Mouse (Mus musculus) kidney, postnatal 14 days (tissue): Measurements from ENCODE around the gene Thsd4.

ENCODE experiments used
- DNase-seq: peaks from one replicate; pipeline ENCODE4 v3.0.0; 2022; ENCODE audit warnings: mixed read lengths

The Thsd4 gene

DNA sequence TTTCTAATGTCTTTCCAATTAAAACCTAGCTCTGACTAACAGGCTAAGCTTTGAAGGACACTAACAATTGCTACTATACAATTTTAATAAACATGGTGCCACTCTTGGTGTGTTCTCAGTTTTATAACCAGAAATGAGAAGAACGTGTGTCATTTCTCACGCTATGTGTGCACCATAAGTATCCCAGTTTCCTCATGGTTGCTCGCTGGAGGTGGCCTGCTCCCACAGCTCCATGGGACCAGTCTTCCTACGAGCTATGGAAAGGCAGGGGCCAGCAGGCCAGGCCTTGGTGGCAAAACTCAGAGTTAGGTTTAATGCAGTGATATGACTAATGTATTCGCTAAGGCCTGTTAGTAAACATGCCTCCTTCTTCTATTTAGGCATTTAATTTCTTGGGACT lies 468.7 kb downstream of the Thsd4 start:
- DNase-seq, result no peak

DNA sequence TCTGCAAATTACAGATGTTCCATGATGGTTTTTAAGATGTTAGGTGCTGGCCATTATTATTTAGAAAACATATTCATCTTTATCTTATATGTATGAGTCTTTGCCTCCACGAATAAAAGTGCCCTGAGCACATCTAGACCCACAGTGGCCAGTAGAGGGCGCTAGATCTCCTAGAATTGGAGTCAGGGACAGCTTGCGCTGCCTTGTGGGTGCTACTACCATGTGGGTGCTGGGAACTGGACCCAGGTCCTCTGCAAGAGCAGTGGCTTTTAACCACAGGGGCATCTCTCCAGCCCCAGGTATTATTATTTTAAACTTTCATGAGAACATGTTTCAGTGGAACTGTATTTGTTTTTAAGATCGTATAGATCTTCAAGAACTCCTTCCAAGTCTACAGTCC lies 469.4 kb downstream of the Thsd4 start:
- no peak for DNase-seq

GRCm38 (mm10) chr9:60043175-60043574 lies 478.7 kb downstream of the Thsd4 start:
- no peak for DNase-seq

GRCm38 (mm10) chr9:60034883-60035282 lies 487.0 kb downstream of the Thsd4 start:
- no peak for DNase-seq

- DNase-seq, result no peak
Measured at GRCm38 (mm10) chr9:60027234-60027633, 494.6 kb downstream of the Thsd4 start.

DNA sequence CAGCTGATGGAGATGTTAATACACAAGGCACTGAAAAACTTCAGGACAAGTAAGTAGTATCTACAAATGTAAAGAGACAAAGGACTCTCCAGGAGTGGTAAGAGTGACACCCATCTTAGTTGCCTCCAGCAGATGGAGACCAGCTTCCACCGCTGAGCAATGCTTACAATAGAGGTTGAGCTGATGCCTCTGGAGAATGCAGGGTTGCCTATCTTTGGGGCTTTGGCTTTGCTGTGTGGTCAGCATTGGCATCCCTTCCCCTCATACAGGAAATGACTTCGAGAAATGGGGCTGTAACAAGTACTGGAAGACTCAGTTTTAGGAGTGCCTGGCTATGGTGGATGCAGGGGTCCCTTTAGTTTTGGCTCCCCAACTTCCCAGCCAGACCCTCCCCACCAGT lies 495.1 kb downstream of the Thsd4 start:
- DNase-seq, result no peak

GRCm38 (mm10) chr9:60025919-60026318 lies 495.9 kb downstream of the Thsd4 start:
- no peak for DNase-seq

DNA sequence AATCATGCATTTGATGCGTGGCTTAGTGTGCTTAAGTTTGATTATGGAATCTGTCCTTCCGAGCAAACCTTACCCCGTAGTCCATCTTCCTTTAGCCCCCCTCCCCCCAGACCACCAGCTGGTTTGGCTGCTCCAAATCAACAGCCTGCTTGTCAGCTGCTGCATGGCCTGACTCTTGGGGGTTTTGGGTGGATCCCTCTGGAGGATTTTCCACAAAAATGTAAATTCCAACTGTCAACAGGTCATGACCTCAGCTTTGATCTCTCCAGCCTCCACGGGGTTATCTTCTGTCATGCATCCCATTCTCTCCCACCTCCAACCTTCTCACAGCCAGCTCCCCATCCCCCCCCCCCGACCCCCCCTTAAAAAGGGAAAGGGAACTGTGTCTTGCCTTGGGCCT lies 496.9 kb downstream of the Thsd4 start:
- DNase-seq, result peak; percentile 10

GRCm38 (mm10) chr9:60024545-60024944 lies 497.3 kb downstream of the Thsd4 start:
- no peak for DNase-seq

GRCm38 (mm10) chr9:60022331-60022730 lies 499.5 kb downstream of the Thsd4 start:
- peak; percentile 5 for DNase-seq

GRCm38 (mm10) chr9:60020444-60020843 lies 501.4 kb downstream of the Thsd4 start:
- no peak for DNase-seq

GRCm38 (mm10) chr9:60010285-60010684 lies 511.6 kb downstream of the Thsd4 start:
- DNase-seq, result no peak

- peak; percentile 30 for DNase-seq
Measured at GRCm38 (mm10) chr9:60008936-60009335, 512.9 kb downstream of the Thsd4 start.

DNA sequence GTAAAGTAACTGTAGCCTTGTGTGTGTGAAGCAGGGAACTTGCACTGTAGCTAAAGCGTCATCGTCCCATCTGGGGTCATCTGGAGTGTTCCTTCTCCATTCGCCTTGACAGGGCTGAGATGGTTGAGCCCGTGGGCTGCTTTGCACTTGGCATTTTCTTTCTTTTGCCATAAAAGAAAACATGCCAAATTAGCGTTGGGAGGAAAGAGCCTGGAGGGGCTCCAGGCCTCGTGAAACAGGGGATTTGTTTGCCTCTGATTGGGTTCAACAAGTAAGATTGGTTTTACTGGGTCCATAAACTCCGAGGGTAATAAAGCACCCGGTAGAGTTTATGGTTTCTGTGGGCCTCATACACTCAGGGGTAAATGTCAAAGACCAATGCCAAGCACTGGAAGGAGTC lies 519.5 kb downstream of the Thsd4 start:
- DNase-seq, result no peak

GRCm38 (mm10) chr9:60001444-60001843 lies 520.4 kb downstream of the Thsd4 start:
- no peak for DNase-seq

DNA sequence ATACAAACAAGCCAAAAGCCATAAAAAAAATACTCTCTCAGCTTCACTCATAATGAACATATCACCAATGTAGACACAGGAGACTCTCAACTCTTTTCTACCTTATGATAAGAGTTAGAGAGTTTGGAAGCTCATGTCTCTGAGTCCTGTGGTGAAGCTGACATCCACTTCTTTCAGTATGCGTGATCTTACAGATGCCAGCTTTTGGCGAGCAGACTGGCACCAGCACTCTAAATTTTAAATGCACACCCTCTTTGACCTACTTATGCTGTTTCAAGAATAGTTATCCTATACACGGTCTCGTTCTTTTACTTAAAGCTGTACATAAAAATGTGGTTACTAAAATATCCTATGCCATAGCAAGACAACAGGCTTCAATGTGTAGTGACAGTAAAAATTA lies 524.1 kb downstream of the Thsd4 start:
- DNase-seq, result no peak

- DNase-seq, result no peak
Measured at GRCm38 (mm10) chr9:59991407-59991806, 530.4 kb downstream of the Thsd4 start.

GRCm38 (mm10) chr9:59989864-59990263 lies 532.0 kb downstream of the Thsd4 start:
- DNase-seq, result peak; percentile 69

- DNase-seq, result no peak
Measured at GRCm38 (mm10) chr9:59985900-59986572, 535.8 kb downstream of the Thsd4 start.

DNA sequence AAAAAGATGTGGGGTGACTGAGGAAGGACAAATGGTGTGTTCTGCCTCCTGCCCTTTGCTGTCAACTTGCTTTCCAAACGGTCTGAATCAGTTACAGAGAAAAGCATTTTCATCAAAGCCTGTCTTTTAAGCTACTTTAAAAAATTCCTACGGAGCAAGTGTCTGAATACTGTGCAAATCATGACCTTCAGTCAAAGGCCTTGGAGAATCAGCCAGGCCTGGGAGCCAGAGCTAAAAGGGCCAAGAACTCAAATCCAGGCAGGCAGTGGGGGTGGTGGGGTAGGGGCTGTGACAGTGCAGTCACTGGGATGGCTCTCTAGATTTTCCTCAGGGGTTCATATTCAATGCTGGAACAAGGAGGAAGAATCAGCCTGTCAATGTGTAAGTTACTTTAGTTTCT lies 540.7 kb downstream of the Thsd4 start:
- no peak for DNase-seq

GRCm38 (mm10) chr9:59971263-59971662 lies 550.6 kb downstream of the Thsd4 start:
- peak; percentile 25 for DNase-seq

DNA sequence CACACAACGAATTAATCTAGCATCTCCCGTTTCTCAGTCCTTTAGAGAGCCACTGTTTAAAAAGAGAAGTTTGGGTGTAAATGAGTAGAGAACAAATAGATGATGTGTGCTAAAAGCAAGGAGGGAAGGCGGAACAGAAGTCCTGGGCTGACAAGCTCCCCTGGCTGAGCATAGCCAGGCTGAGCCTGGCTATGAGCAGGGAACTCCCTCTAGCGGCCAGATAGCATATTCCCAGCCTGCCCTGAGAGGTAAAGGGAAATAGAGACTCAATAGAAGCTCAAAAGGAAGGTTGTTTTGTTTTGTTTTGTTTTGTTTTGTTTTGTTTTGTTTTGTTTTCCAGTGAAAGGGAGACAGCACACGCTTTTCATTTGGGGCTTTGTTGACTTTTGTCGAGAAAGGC lies 552.5 kb downstream of the Thsd4 start:
- peak; percentile 67 for DNase-seq

GRCm38 (mm10) chr9:59965046-59965445 lies 556.8 kb downstream of the Thsd4 start:
- DNase-seq, result no peak

GRCm38 (mm10) chr9:59964367-59964766 lies 557.5 kb downstream of the Thsd4 start:
- no peak for DNase-seq

DNA sequence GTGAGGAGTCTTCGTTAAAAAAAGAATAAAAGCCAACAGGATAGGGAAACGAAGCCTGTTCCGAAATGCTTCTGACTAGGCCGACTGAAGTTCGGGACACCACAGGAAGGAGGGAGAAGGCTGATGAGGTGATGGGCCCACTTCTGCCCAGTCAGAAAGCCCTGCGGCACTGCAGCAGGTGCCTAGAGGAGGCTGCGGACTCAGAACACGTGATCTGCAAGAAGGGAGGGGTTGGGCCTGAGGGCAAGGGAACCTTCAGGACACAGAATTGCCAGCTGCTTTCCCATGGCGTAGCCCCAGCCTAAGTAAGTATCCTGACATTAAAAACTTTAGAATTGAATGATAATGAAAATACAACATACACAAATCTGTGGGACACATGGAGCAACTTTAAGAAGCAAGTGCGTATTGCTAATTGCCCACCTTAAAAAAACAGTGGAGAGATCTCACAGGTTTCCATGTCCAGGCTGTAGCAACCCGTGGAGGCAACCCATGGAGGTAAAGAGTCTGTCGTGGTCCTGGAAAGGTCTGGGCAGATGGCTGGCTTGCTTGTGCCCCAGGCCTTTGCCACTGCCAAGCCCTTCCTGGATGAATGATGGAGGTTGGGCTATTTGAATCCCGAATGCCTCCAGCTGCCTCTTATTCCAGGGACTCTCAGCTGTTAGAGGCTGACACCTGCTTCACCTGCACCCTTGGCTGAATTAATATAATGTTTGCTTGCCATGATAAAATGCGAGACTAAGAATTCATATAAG lies 560.5 kb downstream of the Thsd4 start:
- DNase-seq, result no peak
